Mouse (Mus musculus) kidney, adult 2 months (tissue): ENCODE measurements around the gene Scarf2.

Source experiments
- CTCF ChIP-seq: fragments of 200-500 bp; conservative IDR thresholded peaks from 2 replicates; pipeline ENCODE4 v1.5.1; 2011; ENCODE audit warnings: low read depth, mild to moderate bottlenecking, control low read depth, low read length, moderate library complexity, mixed read lengths; ENCODE audit not compliant: insufficient read depth, insufficient read length
- POLR2A ChIP-seq: fragments of 200-500 bp; IDR thresholded peaks from one replicate; pipeline ENCODE4 v1.6.1; 2011; ENCODE audit warnings: low read depth, low read length, control low read depth

- TF ChIP-seq POLR2A (no peak), CTCF (peak; percentile 70)
Measured at GRCm38 (mm10) chr16:17848928-17849327, 51.8 kb downstream of the Scarf2 start.
